Mouse (Mus musculus): ENCODE measurements around the gene Sdf4.
A peak's percentile ranks its signal among the peaks of the same experiment; 100 is the strongest.

Gene Sdf4

GRCm38 (mm10) chr4:155992241-155992905, at the start of gene Sdf4, which contains the start of gene B3galt6:
Gene Sdf4, plus strand, starts transcription at chr4:155992872.
Gene B3galt6, minus strand, starts transcription at chr4:155992649.
- DNase-seq, result peak; percentile 81 to 84

GRCm38 (mm10) chr4:155943049-155943452, 49.6 kb upstream of the Sdf4 start:
- DNase-seq, result peak; percentile 24 to 26

GRCm38 (mm10) chr4:155943534-155944249, 49.0 kb upstream of the Sdf4 start, which contains the start of gene Ube2j2:
Gene Ube2j2, plus strand, starts transcription at chr4:155943831.
- peak; percentile 96 for DNase-seq

DNA sequence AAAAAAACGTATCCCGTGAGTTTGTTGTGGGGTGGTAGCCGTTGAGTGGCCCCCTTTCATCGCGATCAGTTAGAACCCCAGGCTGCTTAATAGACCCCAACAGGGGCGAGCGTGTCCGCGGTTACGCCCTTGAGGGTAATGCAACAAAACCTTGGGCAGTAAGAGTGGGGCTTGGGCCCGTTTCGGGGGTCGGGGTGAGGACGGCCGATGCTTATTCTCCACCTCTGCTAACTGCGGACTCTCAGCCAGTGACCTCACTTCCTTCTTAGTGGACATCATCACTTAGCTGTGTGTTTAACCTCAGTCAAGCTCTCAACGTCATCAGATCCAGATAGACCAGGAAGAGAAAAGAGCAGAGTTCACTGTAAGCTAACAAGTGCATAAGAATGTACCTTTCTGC, 48.4 kb upstream of the Sdf4 start:
- DNase-seq, result peak in 1 of 2 experiments; percentile 10

DNA sequence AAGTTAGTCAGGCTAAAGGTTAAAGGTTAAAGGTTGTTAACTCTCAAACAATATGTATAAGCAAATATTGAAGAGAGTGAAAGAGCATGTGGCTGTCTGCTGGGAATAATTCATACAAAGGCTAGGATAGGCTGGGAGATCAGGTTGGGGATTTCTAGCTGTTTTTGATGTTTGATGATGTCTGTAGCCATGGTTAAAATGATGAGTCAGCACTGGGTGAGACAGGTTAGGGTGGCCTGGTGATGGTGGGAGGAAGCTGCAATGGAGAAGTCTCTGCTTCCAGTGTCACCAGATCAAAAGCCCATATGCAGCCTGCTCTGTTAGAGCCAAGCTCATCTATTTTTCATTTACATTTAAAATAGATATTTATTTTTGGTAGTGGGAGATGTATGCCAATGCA, 45.6 kb upstream of the Sdf4 start:
- DNase-seq, result no peak

- DNase-seq, result no peak
Measured at GRCm38 (mm10) chr4:155955491-155955890, 37.2 kb upstream of the Sdf4 start.

DNA sequence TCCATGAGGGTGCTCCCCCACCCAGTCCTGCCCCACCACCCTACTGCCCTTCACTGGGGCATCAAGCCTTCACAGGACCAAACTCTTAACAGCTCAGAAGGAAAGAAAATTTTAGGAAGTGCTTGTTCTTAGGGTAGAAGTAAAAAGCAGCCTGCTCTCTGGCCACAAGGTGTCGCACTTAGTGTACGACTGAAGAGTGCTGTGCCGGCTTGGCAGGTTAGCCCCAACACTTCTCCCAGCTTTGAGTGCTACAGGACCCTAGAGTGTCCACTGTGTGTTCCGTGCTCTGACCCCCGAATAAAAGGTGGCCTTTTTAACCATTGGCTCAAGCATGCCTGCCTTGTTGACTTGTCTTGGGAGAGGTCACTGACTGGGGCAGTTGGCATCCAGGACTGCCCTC, 33.4 kb upstream of the Sdf4 start:
- peak; percentile 68 to 72 for DNase-seq

GRCm38 (mm10) chr4:155962167-155962971, 30.3 kb upstream of the Sdf4 start, which contains the start of gene C1qtnf12:
Gene C1qtnf12, plus strand, starts transcription at chr4:155962318.
- DNase-seq, result peak; percentile 42 to 47

DNA sequence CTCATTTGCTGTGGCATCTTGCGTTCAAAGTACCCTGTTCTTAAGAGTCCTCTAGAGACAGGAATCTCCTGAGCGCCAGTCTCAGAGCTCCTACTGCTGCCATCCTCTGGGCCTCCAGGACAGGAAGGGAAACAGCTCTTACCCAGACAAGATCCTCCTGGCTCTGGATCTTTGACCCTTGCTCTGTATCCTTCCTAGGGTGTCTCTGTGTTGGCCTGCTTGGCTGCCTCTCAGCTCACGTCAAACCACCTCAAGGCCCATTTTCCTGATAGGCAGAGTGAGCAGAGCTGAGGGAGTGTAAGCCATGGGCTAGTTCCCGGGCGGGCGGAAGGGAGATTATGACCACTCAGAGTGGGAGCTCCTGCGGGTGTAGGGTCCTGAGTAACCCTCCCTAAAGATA, 29.6 kb upstream of the Sdf4 start:
- DNase-seq, result no peak

DNA sequence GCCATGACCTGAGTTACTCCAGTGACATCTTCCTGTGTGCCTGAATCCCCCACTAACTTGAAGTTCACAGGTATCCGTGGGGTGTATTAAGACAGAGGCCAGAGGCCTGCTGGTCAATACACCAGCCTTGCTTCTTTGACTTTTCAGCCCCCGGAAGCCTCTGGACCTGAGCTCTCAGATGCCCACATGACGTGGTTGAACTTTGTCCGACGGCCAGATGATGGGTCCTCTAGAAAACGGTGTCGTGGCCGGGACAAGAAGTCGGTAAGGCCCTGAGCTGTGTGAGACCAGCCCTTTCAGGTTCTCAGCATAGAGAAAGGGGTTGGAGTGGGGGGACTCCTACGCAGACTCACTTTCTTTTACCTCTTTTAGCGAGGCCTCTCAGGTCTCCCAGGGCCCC, 28.3 kb upstream of the Sdf4 start:
- no peak for DNase-seq

DNA sequence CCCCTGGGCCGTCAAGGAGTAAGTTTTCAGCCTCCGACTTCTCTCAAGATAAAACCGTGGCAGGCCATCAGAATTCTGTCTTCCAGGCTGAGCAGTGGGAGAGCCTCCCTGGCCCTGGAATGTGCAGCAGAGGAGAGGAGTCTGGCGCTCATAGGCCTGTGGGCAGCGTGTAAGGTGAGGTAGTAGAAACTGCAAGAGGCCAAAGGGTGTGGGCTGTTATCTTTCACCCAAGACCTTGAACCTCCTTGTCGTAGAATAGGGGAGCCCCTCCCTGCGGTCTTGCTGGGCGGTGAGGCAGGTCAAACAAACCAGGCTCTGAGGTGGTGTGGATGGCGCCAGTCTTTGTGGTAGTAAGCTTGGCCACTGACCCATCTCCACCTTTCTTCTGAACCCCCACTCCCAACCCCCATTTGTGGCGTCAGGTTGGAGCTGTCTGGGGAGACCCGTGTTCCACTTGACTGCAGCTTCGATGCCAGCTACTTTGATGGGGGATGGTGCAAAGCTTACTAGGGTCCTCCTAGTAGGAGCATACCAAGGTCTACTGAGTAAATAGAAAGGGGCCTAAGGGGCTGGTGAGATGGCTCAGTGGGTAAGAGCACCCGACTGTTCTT, 23.5 kb upstream of the Sdf4 start:
- no peak for DNase-seq

GRCm38 (mm10) chr4:155970286-155970685, 22.4 kb upstream of the Sdf4 start:
- no peak for DNase-seq

GRCm38 (mm10) chr4:155972651-155973050, 20.0 kb upstream of the Sdf4 start:
- no peak for DNase-seq

- no peak for DNase-seq
Measured at GRCm38 (mm10) chr4:155973239-155973638, 19.4 kb upstream of the Sdf4 start.

DNA sequence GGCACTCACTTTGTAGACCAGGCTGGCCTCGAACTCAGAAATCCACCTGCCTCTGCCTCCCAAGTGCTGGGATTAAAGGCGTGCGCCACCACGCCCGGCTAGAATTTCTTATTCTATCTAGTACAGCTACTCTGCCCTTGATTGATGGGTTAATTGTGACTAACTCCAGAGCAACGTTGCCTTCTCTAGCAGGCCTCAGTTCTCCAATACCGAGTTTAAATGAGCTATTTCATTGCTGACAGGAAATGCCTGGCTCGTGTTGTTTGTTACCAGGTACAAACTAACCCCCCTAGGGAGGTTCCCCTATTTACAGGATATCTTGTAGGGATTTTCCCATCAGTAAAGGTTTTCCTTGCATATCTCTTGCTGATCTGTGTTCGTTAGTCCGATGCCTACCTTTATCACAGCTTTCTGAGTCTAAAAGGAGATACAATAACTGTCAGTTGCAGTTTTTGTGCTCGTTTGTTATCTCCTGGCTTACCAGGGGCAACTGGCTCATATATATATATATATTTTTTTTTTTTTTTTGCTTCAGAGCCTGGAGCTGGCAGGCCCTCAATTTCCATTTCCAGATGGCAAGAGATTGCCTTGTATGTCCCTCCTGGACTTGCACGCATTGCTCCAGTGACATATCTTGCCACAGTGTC, 11.1 kb upstream of the Sdf4 start:
- no peak for DNase-seq

DNA sequence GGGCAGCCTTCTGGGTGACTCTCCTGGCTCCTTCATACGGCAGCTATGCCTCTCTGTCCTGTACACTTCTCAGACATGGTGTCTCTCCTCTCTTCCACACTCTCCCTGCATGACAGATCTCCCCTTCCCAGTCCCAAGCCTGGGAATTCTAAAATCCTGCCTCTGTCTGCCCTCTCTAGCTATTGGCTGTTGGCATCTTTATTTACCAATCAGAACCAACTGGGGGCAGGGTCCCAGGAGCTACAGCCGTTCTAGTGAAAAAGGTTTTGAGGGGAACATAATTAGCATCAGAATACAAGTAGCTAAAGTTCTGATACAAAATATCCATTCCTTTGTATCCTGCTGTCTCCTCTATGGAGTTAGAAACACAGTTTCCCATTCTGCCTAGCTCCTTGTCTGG, 8.9 kb upstream of the Sdf4 start:
- no peak for DNase-seq

DNA sequence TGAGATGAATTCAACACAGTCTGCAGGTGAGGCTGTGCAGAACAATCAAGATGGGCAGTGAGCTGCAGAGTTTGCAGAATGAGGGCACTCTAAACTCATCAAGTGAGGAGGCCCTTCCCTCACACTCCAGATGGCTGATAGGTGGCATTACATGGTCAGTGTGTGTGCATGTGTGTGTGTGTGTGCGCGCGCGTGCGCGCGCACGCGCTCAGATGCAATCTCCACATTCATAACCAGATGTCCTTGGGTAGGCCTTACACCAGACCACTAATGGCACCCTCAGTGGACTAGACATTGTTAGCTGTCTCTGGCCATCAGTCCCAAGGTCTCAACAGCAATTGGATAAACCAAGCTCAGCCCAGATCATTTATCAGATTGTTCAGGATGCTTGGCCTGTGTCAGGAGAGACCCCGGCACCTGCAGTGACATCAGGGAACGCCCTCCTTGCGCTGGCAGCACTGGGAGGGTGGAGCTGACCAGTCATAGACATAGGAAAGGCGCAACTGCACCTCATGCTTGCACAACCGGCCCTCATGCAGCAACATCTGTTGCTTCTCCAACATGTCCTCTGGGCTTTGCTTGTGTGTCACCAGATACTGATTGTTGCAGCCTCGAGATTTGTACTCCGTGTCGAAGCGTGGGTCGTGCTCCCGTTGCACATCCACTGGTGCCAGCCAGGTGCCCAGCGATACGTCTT, 1.3 kb upstream of the Sdf4 start:
- peak; percentile 15 to 25 for DNase-seq

GRCm38 (mm10) chr4:155991908-155992230, 803 bp upstream of the Sdf4 start:
- no peak for DNase-seq

GRCm38 (mm10) chr4:155992906-155993547, 355 bp downstream of the Sdf4 start:
- DNase-seq, result peak; percentile 94 to 95

- no peak for DNase-seq
Measured at GRCm38 (mm10) chr4:155993606-155994005, 934 bp downstream of the Sdf4 start.

DNA sequence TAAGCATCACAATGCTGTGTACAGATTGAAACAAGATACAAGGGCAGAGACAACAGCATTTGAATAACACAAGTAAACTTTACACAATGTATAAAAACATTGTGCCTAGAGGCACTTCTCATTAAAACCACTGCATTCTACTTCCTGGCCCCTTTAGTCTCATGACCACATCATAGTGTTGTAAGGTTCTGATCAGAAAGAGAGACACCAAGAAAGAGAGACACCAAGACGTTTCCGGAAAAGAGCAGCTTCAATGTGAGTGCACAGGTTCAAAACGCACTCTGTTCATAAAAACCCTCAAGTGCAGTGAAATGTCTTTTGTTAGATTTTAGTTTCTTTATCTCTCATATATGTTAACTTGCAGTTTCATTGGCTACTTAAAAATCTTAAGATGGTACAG, 11.4 kb downstream of the Sdf4 start:
- no peak for DNase-seq
